Mouse (Mus musculus) subcutaneous adipose tissue, adult 2 months (tissue): Measurements from ENCODE around the gene Ctsd. TPM values are rescaled to one million over a fixed set of nuclear protein-coding genes. Genes with fewer than 3 reads are reported as not detected.

Experiments used
- polyA plus RNA-seq: library from polyadenylated mRNA; depleted of rRNA; stranded (reverse); fragments of >200 nt; gene quantifications from 2 replicates; pipeline ENCODE4 v1.2.3, GENCODE M21; 2012; ENCODE audit warnings: low replicate concordance; rRNA removed

The Ctsd gene
- polyA plus RNA-seq: 2,649 and 4,302 TPM in 2 replicates

GRCm38 (mm10) chr7:142387419-142388148, at the start of gene Ctsd:
TSS of gene Ctsd (minus strand) at chr7:142388038.

GRCm38 (mm10) chr7:142434137-142434865, 46.5 kb upstream of the Ctsd start, which contains the start of gene Syt8:
TSS of gene Syt8 (plus strand) at chr7:142434850.

DNA sequence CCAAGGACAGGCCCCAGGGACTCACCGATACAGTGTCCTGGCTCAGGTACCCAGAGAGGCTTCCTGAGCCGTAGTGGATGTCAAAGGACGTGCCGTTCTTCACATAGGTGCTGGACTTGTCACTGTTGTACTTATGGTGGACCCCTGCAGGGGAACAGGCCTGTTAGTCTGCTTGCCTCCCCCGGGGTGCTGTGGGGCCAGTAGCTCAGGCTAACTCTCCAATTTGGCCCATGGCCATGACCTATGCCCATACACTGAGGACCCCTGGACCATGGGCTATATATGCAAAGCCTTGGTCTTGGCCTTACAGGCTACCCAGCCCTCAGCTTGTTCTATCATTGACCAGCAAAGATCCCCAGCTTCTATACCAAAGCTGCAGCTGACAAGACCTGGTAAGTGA, 5.3 kb downstream of the Ctsd start, which contains the start of gene Gm49369:
Gene Gm49369 (minus strand): TSS at position 101 of the 400 bp plus-strand sequence.

GRCm38 (mm10) chr7:142373641-142374412, 14.0 kb downstream of the Ctsd start, which contains the start of gene Ifitm10:
TSS of gene Ifitm10 (minus strand) at chr7:142373753.

Other genes with a start within 250 kb of the Ctsd start
- gene Gm45337, start 243.4 kb downstream of the Ctsd start, polyA plus RNA-seq: not detected in 2 replicates
- gene Gm29735, start 230.9 kb downstream of the Ctsd start, polyA plus RNA-seq: not detected in 2 replicates
- gene Gm4553, start 222.3 kb downstream of the Ctsd start, polyA plus RNA-seq: not detected in 2 replicates
- gene Krtap5-2, start 212.0 kb downstream of the Ctsd start, polyA plus RNA-seq: not detected in 2 replicates
- gene Gm10153, start 197.6 kb downstream of the Ctsd start, polyA plus RNA-seq: not detected in 2 replicates
- not detected in 2 replicates for gene Krtap5-3, start 186.7 kb downstream of the Ctsd start, polyA plus RNA-seq
- gene Gm7579, start 176.2 kb downstream of the Ctsd start, polyA plus RNA-seq: not detected in 2 replicates
- not detected in 2 replicates for gene Krtap5-5, start 158.1 kb downstream of the Ctsd start, polyA plus RNA-seq
- gene Gm40460, start 147.0 kb downstream of the Ctsd start, polyA plus RNA-seq: not detected in 2 replicates
- not detected in 2 replicates for gene Gm2431, start 129.7 kb downstream of the Ctsd start, polyA plus RNA-seq
- not detected in 2 replicates for gene Gm4559, start 113.7 kb downstream of the Ctsd start, polyA plus RNA-seq
- gene Krtap5-1, start 90.9 kb downstream of the Ctsd start, polyA plus RNA-seq: not detected in 2 replicates
- not detected in 2 replicates for gene Krtap5-4, start 84.5 kb downstream of the Ctsd start, polyA plus RNA-seq
- 3.4 and 6.1 TPM in 2 replicates for gene Ifitm10, start 14.3 kb downstream of the Ctsd start, polyA plus RNA-seq
- 1.5 and 1.8 TPM in 2 replicates for gene Gm49369, start 5.4 kb downstream of the Ctsd start, polyA plus RNA-seq
- 11.9 TPM in 1 of 2 replicates, not detected in the other for gene Syt8, start 46.8 kb upstream of the Ctsd start, polyA plus RNA-seq
- 0.60 and 31.9 TPM in 2 replicates for gene Tnni2, start 53.8 kb upstream of the Ctsd start, polyA plus RNA-seq
- gene Lsp1, start 72.8 kb upstream of the Ctsd start, polyA plus RNA-seq: 237 and 1,012 TPM in 2 replicates
- 0.37 and 6.9 TPM in 2 replicates for gene Tnnt3, start 110.8 kb upstream of the Ctsd start, polyA plus RNA-seq
- 15.2 and 29.9 TPM in 2 replicates for gene Mrpl23, start 144.6 kb upstream of the Ctsd start, polyA plus RNA-seq